Mouse (Mus musculus) erythroblast, embryonic 14.5 days (primary cell): ENCODE data around the gene P2ry14.

Source experiments
- GATA1 ChIP-seq: IDR thresholded peaks from 2 replicates; pipeline ENCODE4 v1.6.1; 2012; ENCODE audit warnings: low read length, inconsistent platforms, mixed read lengths
- TAL1 ChIP-seq: IDR thresholded peaks from 3 replicates; pipeline ENCODE4 v1.6.1; 2012; ENCODE audit warnings: low read length, inconsistent platforms, mixed read lengths

- TF ChIP-seq GATA1: no peak
- TF ChIP-seq TAL1: no peak
Observed at GRCm38 (mm10) chr3:59175234-59175633, 21.8 kb upstream of the P2ry14 start.
